Mouse (Mus musculus) MEL (cell line): Measurements from ENCODE around the gene Sdhaf3.

Experiments used
- CTCF ChIP-seq, 3 experiments: IDR thresholded peaks in 2 of 3; conservative IDR thresholded peaks in 1 of 3; 2 replicates each; pipeline ENCODE4 v1.5.1; 2011 to 2012; ENCODE audit warnings: low read length in 3 of 3, low read depth in 2 of 3, mild to moderate bottlenecking in 2 of 3, improper control_type of control experiment in 1 of 3, inconsistent platforms in 1 of 3, mixed read lengths in 1 of 3, moderate library complexity in 1 of 3; ENCODE audit not compliant: control insufficient read depth in 1 of 3, insufficient read depth in 1 of 3, poor library complexity in 1 of 3, severe bottlenecking in 1 of 3
- POLR2A ChIP-seq, 2 experiments: IDR thresholded peaks; 2 replicates each; pipeline ENCODE4 v1.6.1; 2011 to 2012; ENCODE audit warnings: low read length in 2 of 2, mild to moderate bottlenecking in 2 of 2, control low read depth in 1 of 2, improper control_type of control experiment in 1 of 2, low read depth in 1 of 2, moderate library complexity in 1 of 2; ENCODE audit not compliant: control insufficient read depth in 1 of 2, insufficient read depth in 1 of 2, poor library complexity in 1 of 2
- RCOR1 ChIP-seq: IDR thresholded peaks from 2 replicates; pipeline ENCODE4 v1.6.1; 2012; ENCODE audit warnings: low read depth, mild to moderate bottlenecking, inconsistent platforms, low read length, improper control_type of control experiment
- SMC3 ChIP-seq: IDR thresholded peaks from 2 replicates; pipeline ENCODE4 v1.6.1; 2011; ENCODE audit warnings: low read depth, low read length, improper control_type of control experiment
- UBTF ChIP-seq: IDR thresholded peaks from 2 replicates; pipeline ENCODE4 v1.6.1; 2012; ENCODE audit warnings: low read depth, mild to moderate bottlenecking, inconsistent platforms, low read length, improper control_type of control experiment, moderate library complexity, borderline replicate concordance; ENCODE audit not compliant: insufficient read depth
- ZC3H11A ChIP-seq: IDR thresholded peaks from 2 replicates; pipeline ENCODE4 v1.6.1; 2012; ENCODE audit warnings: low read depth, mild to moderate bottlenecking, inconsistent platforms, low read length, improper control_type of control experiment

GRCm38 (mm10) chr6:6914849-6915525 lies 40.8 kb upstream of the Sdhaf3 start:
- no peak for TF ChIP-seq RCOR1
- peak; percentile 31 for TF ChIP-seq ZC3H11A
- TF ChIP-seq CTCF (IDR thresholded peaks at IDR 0.05 in 2 of 3, conservative IDR thresholded peaks at IDR 0.05 in 1 of 3; ENCODE audit: control insufficient read depth in 1 of 3, insufficient read depth in 1 of 3, low read depth in 2 of 3, low read length in 3 of 3, poor library complexity in 1 of 3, severe bottlenecking in 1 of 3): peak; percentile 38 to 67 (median 57); a peak in 5 of 6 replicates
- TF ChIP-seq UBTF: no peak
- TF ChIP-seq POLR2A (IDR thresholded peaks at IDR 0.05; ENCODE audit: control insufficient read depth in 1 of 2, insufficient read depth in 1 of 2, low read depth in 1 of 2, low read length in 2 of 2, poor library complexity in 1 of 2): no peak
- peak; percentile 66 for TF ChIP-seq SMC3
